Mouse (Mus musculus) kidney, postnatal 10 days (tissue): Measurements from ENCODE around the gene Cdh1.
"Not testable (repeated sequence)": the region's sequence is repeated elsewhere in the genome, so short reads cannot be mapped to it uniquely, and the experiment has no call there.

ENCODE experiments used
- DNase-seq: peaks from one replicate; pipeline ENCODE4 v3.0.0; 2021; ENCODE audit warnings: mixed read lengths

The Cdh1 gene

GRCm38 (mm10) chr8:106595623-106596022, 7.5 kb upstream of the Cdh1 start:
- DNase-seq: not testable (repeated sequence)

- DNase-seq: no peak
Measured at GRCm38 (mm10) chr8:106597067-106597466, 6.1 kb upstream of the Cdh1 start.

DNA sequence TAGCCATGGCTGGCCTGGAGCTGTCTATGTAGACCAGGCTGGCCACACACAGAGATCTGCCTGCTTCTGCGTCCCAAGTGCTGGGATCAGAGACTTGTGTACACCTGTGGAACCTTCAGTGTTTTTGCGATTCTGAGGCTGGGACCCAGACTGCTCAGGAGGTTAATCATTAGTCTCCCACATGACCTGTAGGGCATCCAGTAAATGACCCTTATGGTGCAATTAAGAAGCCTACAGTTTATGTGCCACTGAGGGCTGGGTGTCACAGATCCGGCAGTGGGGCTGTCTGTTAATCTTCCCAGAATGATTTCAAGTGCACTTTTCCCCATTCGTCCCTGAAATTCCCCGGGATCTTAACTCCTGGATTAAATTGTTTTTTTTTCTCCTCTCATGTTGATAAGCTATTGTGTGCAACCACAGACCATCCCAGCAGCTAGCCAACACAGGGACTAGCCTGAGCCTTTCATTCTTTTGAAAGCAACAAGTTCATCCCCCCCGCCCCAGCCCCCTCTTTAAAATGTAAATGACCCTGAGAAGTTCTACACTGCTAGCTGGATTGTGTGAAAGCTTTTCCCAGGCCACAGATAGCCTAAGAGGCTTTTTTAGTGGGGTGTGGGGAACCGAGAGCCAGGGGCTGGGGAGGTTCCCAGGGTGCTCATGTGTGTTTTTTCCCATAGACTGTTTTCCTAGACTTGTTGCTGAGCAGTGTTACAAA, 3.7 kb upstream of the Cdh1 start:
- no peak for DNase-seq

GRCm38 (mm10) chr8:106603933-106604332, 782 bp downstream of the Cdh1 start:
- no peak for DNase-seq

DNA sequence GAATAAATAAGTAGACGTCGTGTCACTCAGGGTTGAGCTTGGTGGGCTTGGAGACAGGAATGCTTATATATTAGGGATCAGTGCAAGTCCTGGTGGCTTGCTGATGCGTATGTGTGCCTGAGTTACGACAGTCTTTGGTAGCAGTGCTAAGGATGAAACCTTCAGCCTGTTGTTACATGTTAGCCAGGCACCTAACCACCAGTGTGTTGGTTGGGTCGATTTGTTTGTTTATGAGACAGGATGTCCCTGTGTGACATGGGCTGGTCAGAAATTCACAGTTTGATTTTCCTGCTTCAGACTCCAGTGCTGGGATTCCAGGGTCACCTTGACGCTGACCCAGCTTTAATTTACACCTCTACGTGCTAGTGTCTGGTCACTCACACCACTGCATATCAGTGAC, 2.5 kb downstream of the Cdh1 start:
- DNase-seq: no peak

- DNase-seq: no peak
Measured at GRCm38 (mm10) chr8:106606121-106606520, 3.0 kb downstream of the Cdh1 start.

GRCm38 (mm10) chr8:106606601-106607145, 3.5 kb downstream of the Cdh1 start:
- no peak for DNase-seq

DNA sequence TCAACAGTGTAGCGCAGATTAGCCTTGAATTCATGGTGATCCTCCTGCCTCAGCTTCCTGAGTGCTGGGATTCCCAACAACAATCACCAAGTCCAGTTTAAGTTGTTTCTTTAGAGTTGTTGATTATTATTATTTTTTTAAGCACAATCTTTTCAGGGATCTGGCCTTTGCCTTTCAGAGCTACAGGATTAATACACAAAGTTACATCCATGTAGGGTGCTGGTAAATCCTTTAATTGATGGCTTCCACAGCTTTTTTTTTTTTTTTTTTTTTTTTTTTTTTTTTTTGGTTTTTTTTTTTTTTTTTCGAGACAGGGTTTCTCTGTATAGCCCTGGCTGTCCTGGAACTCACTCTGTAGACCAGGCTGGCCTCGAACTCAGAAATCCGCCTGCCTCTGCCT, 4.6 kb downstream of the Cdh1 start:
- not testable (repeated sequence) for DNase-seq

DNA sequence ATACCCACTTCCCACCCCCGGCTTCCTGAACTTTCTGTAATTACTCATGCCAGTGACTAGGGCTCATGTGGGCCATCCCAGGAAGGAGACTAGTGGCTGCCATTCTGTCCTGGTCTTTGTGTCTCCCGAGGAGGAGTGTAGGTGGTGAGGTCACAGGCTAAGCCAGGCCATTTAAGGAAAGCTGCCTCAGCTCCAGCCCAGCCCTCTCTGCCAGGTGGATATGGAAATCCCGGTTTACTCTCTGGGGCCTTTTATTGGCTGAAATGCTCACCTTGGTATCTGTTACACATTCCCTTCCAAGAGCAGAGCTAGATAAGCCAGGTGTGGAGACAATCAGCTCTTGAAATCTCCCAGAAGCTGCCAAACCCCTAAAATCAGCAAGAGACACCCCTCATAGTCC, 5.3 kb downstream of the Cdh1 start:
- DNase-seq: no peak

DNA sequence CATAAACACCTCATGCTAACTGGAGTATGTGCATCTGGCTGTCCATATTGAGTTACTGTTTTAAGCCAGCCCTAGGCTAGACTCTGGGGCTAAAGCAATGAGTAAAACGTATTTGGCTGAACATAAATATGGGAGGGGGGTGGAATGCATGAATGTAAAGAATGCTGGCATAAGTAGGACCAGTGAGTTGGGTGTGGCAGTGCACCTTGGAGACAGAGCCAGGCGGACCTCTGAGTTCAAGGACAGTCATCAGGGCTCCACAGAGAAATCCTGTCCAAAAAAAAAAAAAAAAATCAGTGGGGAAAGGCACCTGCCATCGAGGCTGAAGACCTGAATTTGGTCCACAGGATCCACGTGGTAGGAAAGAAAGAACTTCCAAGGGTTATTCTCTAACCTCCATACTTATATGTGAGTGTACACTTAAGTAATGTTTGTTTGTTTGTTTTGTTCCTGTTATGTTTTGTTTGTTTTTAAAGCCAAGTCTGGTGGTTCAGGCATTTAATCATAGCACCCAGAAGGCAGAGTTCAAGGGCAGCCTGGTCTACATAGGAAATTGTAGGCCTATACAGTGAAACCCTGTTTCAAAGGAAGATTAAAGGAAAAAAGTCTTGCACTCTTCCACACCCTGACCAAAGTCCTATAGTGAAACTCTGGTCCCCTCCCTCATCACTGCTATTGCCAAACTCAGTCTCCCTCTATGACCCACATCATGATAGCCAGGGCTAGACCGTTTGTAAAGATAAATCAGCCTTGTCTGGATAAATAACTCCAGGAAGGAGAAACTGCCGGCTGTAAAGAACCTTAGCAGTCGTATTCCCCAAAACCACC, 6.1 kb downstream of the Cdh1 start:
- DNase-seq: no peak

DNA sequence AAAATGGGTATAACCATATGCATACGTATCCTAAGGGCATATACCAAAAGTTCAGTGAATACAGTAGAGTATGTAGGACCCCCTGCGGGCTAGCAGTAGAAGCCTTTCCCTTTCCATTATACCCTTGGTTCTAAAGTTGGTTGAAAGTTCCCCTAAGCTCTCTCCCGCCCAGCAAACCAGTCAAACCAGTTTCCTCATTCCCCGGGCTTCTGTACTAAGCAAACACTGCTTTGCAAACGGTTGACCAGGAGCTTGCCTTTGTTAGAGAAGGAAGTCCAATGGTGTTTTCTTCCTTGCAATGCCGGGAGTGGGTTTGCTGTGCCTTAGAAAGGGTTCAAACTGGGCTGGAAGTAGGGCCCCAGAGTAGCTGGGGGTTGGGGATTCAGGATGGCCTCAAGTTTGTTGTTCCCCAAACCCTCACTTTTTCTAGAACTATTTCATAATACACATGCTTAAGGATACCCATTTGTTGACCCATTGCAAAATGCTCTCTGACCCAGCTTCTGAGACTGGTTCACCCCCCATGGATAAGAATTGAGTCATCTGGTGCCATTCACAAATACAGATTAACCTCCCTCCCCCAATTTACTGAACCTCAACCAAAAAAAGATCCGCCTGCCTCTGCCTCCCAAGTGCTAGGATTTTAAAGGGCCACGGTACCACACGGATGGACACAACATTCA, 7.9 kb downstream of the Cdh1 start:
- DNase-seq: peak; percentile 48

DNA sequence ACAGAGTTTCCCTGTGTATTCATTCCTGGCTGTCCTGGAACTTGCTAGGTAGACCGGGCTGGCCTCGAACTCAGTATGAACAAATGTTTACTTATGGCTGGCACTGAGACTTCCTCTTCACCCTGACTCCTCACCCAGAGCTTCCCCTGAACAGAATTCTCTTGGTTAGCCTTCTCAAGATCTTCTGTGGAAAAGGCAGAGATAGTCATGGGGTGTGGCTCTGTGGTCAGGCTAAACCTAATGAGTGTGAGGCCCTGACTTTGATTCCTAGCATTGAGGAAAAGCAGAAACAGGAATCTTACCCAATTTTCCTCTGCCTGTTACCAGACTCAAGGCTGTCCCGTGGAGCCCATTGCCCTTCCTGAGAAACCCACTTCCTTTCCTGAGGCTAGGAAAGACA, 8.9 kb downstream of the Cdh1 start:
- no peak for DNase-seq

DNA sequence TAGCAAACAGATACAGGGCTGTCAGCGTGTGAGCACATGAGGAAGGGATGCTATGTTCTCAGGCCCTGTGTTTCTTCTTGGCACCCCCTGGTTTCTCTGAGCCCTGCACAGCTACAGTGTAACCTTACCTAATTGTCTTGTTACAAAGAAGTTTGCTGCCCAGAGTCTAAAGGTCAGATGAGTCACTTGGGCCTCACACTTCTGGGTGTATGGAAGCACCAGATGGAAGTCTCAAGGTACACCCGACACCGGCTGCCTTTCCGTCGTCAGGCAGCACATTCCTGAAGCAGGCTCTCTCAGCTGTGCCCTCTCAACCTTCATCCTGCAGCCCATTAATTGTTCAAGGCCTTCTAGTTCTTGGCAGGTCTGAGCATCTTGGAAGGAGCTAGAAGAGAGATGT, 11.6 kb downstream of the Cdh1 start:
- DNase-seq: peak; percentile 52

DNA sequence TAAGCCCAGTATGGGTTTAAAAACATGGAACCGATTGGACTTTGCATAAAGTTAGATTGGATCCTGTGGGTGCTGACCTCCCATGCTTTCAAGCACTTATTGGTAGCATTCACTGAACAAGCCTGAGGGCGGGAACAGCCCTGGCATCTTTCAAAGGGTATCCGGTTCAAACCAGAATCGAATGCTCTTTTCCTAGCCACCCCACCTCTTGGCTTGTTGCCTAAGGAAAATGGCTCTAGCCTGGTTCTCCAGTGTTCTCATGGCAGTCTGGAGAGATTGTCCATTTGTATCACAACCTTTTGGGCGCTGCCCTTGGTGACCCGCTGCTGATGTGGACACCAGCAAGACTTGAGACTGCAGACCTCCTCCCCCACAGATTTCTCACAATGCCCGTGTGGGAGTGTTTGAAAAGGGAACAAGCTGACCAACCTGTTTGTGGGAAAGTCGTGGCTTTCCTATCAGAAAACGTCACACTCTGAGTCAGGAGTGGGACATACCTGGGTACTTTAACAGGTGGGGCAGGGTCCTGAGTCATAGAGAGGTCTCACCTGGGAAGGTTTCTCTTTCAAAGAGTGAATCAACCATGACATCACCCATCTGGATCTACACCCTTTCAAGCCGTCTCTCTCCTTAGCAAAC, 12.6 kb downstream of the Cdh1 start:
- DNase-seq: peak; percentile 51

GRCm38 (mm10) chr8:106616679-106617078, 13.5 kb downstream of the Cdh1 start:
- DNase-seq: no peak

- no peak for DNase-seq
Measured at GRCm38 (mm10) chr8:106617196-106617595, 14.0 kb downstream of the Cdh1 start.

DNA sequence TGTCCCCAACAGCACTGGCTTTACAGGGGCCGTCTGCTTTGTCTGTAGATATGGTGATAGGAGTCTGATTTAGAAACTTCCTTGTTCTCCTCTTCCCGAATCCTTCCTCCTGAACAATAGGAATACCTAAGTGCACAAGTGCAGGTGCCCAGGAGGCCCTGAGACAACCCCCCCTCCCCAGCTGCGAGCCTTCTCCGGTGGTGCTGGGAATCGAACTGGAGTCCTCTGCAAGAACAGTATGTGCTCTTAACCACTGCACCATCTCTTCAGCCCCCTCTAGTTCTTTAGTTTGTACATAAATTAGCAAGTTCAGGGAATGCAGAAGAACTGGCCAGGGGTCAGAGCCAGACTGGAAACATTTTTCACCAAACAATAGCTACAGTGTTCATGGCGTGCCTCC, 14.7 kb downstream of the Cdh1 start:
- DNase-seq: no peak

DNA sequence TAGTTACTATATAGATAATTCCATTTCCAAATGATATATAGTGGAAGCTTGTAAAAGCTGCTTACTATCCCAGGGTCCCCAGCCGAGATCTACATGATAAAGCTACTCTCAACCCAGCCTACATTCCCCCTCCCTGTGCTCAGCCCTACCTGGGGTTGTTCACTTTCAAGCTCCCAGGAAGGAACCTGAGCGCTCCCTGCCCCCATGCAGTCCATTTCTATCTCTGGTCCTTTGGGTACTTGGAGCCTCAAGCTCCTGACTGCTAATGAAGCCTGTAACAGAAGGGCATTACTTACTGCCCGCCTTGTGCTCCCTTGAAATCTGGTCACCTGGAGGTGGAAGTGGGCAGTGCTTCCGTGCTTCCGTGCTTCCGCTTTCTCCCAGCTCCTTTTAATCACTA, 15.2 kb downstream of the Cdh1 start:
- no peak for DNase-seq

DNA sequence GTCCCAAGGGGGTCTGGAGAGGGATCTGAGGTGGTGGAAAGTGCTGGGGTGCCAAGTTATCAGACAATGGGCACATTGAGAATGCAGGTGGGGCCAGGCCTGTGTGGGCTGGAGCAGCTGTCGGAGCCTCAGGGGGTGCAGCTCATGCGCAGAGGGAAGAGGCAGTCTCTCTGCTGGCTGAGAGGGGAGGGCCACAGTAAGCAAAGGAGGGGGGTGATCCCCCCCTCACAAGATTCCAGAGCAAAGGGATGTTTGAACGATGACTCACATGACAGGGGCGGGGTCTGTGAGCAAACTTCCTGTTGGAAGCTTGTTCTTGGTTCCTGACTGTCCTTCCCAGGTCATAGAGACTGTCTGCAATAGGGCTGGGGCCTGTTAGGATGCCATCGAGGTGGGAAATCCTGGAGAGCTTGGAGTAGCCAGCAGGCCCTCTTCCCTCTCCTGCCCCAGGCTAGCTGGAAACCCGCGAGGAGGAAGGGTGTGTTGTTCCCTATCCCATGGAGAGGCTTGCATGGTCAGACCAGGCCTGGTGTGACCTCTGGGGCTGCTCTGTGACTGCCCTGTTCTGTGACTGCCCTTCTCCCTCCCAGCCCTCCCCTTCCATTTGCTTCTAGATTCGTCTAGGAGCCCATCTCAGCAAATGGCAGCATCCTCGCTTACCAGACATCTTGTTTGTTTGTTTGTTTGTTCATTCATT, 16.5 kb downstream of the Cdh1 start:
- DNase-seq: peak; percentile 85

DNA sequence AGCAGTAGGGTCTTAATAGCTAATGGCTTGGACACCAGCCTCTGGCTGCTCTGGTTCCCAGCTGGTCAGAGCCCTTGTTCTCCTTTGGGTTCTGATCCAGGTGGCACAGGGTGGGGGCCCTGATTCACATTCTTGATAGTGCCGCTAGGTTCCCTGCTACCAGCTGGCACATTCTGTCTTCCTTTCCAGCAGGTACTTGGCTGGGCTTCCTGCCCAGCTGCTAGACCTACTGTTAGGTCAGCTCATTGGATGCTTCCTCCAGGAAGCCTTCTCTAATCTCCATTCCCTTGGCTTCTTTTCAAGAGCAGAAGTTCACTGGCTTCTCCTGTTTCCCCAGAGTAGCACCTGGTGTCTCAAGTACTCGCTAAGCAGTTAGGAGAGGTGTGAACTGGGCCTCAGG, 17.3 kb downstream of the Cdh1 start:
- DNase-seq: no peak

GRCm38 (mm10) chr8:106623016-106623415, 19.9 kb downstream of the Cdh1 start:
- peak; percentile 44 for DNase-seq

- DNase-seq: no peak
Measured at GRCm38 (mm10) chr8:106623451-106623850, 20.3 kb downstream of the Cdh1 start.
